Mouse (Mus musculus) kidney, adult 11 months (tissue): Measurements from ENCODE around the gene Olfr921.

Source experiments
- DNase-seq: peaks from one replicate; pipeline ENCODE4 v3.0.0; 2022

Olfr921 gene

GRCm38 (mm10) chr9:38772768-38773167 lies at the start of gene Olfr921:
Gene Olfr921, plus strand, starts transcription at chr9:38773068.
- no peak for DNase-seq

DNA sequence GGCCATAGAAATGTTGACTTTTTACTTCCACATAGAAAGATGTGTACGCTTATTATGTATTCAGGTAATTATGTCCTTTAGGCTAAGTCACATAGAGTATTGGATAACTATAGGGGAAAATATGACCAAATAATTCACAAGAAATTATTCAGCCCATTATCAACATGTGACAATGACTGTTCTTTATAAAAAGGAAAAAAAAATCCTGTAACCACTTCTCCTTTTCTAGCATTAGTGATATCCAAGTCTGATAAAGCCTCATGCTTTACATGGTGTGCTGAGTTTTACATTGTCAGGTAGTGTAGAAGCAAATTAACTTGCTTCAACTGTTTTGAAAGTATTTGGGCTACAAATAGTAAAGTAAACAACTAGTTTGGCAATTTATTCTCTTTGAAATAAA lies 48.8 kb upstream of the Olfr921 start:
- no peak for DNase-seq

DNA sequence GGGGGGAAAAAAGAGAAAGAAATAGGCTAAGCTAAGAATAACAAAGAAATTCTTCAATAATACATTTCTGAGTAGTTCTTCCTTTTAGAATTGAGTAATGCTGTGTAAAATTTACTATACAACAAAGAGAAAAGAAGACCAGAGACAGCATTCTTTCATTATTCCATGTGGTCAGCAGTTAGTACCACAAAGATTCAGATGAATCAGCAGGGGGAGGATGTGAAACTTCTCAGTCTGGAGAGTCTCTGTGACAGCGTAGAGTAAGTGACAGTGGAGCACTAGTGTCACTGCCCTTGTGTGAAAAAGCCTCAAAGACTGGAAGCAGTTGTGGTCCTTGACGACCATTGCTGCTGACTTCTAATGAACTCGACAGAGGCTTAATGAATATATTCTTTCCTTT lies 44.6 kb upstream of the Olfr921 start:
- DNase-seq, result no peak

GRCm38 (mm10) chr9:38741408-38741807 lies 31.5 kb upstream of the Olfr921 start:
- no peak for DNase-seq

- DNase-seq, result no peak
Measured at GRCm38 (mm10) chr9:38744619-38745315, 28.1 kb upstream of the Olfr921 start.

DNA sequence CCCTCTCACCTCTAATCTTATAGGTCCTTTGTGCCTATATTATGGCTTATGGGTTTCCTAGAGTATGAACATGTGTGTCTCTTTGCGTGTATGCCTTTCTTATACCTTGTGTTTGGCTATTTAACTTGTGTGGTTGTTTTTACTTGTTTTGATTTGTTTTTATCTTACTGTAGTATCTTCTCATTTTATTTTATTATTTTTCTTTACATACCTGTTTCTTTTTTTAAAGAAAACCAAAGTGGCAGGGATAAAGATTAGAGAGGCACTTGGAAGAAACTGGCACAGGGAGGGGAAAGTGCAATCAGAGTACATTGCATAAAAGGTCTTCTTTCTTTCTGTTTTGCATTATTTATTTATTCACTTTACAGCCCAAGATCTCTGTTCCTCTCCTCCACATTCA lies 20.9 kb upstream of the Olfr921 start, which contains the start of gene Olfr920:
Gene Olfr920 (plus strand): TSS at position 301 of the 400 bp plus-strand sequence.
- DNase-seq, result no peak

DNA sequence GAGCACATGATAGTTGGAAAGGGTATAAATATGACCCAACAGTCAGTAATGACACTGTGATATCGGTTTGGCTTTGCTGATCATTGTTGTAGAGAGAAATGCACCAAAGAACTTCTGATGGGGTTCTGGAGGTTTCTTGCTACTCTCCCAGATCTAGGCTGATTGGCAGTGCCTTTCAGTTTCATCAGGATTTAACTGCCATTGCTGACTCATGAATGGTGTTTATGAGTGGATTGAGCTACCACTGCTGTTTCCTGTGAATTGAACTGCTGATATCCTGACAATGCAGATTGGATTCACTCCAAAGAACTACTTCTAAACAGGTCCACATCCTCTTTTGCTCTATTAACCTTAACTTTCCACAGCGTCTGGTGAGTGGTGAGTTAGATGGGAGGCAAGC lies 19.8 kb downstream of the Olfr921 start:
- DNase-seq, result no peak

GRCm38 (mm10) chr9:38805696-38806095 lies 32.8 kb downstream of the Olfr921 start:
- DNase-seq, result no peak

DNA sequence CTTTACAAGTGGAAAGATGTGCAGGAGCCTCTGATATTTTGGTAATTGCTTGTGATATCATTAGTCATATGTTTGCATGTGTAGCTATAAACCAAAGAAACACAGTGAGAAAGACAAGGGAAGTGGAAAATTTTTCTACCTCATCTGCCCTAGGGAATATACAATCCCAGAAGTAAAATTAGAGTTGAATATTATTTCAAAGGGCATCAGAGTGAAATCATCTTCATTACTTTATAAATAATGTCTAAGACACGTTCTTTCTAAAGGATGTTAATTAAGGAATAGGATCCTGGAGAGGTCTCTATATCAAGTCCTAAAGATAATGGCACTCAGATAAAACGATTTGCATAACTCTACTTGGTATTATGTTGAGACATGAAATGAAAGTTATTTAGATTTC lies 41.4 kb downstream of the Olfr921 start, which contains the start of gene Olfr922:
Gene Olfr922 (plus strand): TSS at position 301 of the 400 bp plus-strand sequence.
- no peak for DNase-seq

GRCm38 (mm10) chr9:38815458-38815986 lies 42.7 kb downstream of the Olfr921 start:
- no peak for DNase-seq

GRCm38 (mm10) chr9:38826245-38826644 lies 53.4 kb downstream of the Olfr921 start, which contains the start of gene Olfr923:
Gene Olfr923, plus strand, starts transcription at chr9:38826545.
- no peak for DNase-seq
